Mouse (Mus musculus) heart, postnatal 0 days (tissue): ENCODE measurements around the gene Rab36. TPM values are rescaled to one million over a fixed set of nuclear protein-coding genes. Genes with fewer than 3 reads are reported as not detected.
A peak's percentile ranks its signal among the peaks of the same experiment; 100 is the strongest.

Source experiments
- ATAC-seq: fragments of 200-750 bp; cut with Nextera tagmentation; 2 replicates; pipeline ENCODE4 v1.8.0; 2017; ENCODE audit warnings: low read depth, moderate number of reproducible peaks, moderate library complexity; ENCODE audit not compliant: insufficient read depth
- DNase-seq: peaks from one replicate; pipeline ENCODE4 v3.0.0-alpha.2; 2016; ENCODE audit warnings: low spot score
- H3K27ac ChIP-seq: fragments of 300-500 bp; sonication (generic); 2 replicates; pipeline ENCODE4 v1.5.1; 2014; ENCODE audit warnings: low read depth, mild to moderate bottlenecking
- H3K27me3 ChIP-seq: fragments of 300-500 bp; sonication (generic); 2 replicates; pipeline ENCODE4 v1.6.1; 2014; ENCODE audit warnings: low read length, mixed read lengths; ENCODE audit not compliant: control insufficient read depth, insufficient read depth
- H3K36me3 ChIP-seq: fragments of 300-500 bp; sonication (generic); replicated peaks from 2 replicates; pipeline ENCODE4 v1.6.1; 2014; ENCODE audit warnings: low read length, mixed read lengths; ENCODE audit not compliant: control insufficient read depth, insufficient read depth
- H3K4me1 ChIP-seq: fragments of 300-500 bp; sonication (generic); 2 replicates; pipeline ENCODE4 v1.6.1; 2014; ENCODE audit warnings: antibody characterized with exemption; ENCODE audit not compliant: control insufficient read depth, insufficient read depth
- H3K4me2 ChIP-seq: fragments of 300-500 bp; sonication (generic); 2 replicates; pipeline ENCODE4 v1.6.1; 2014; ENCODE audit warnings: low read depth, mild to moderate bottlenecking, low read length, moderate library complexity
- H3K4me3 ChIP-seq: fragments of 300-500 bp; sonication (generic); 2 replicates; pipeline ENCODE4 v1.5.1; 2014; ENCODE audit warnings: low read depth, low read length
- H3K9ac ChIP-seq: fragments of 300-500 bp; sonication (generic); replicated peaks from 2 replicates; pipeline ENCODE4 v1.6.1; 2014; ENCODE audit warnings: low read depth, low read length, mixed read lengths
- H3K9me3 ChIP-seq: fragments of 300-500 bp; sonication (generic); replicated peaks from 2 replicates; pipeline ENCODE4 v1.6.1; 2016; ENCODE audit warnings: low read length; ENCODE audit not compliant: control insufficient read depth
- CTCF ChIP-seq: IDR thresholded peaks from 2 replicates; pipeline ENCODE4 v1.5.1; 2016; ENCODE audit warnings: antibody characterized with exemption, control low read depth, low read depth
- EP300 ChIP-seq: IDR thresholded peaks from 2 replicates; pipeline ENCODE4 v1.6.1; 2016; ENCODE audit warnings: antibody characterized with exemption, low read depth
- WGBS: fragments of 180-500 bp; shearing (Covaris S2); extraction: QIAGEN DNeasy Blood & Tissue Kit; methylation state at CpG from one replicate; pipeline ENCODE4 v1.1.7; 2014; 5-methylcytosine and 5-hydroxymethylcytosine counted together
- polyA plus RNA-seq: library from polyadenylated mRNA; unstranded; fragments of >200 nt; fragmentation: Nextera tagmentation; extraction: Ambion mirVana; gene quantifications from 2 replicates; pipeline ENCODE4 v1.2.1, GENCODE M21; 2015
- total RNA-seq: library from RNA; depleted of rRNA; stranded (reverse); fragments of >200 nt; gene quantifications from 2 replicates; pipeline ENCODE4 v1.2.3, GENCODE M21; 2014; ENCODE audit warnings: low replicate concordance

Rab36 gene
- total and polyA plus RNA-seq, 2 experiments from 2014 or later: 1.4 to 1.5 TPM

DNA sequence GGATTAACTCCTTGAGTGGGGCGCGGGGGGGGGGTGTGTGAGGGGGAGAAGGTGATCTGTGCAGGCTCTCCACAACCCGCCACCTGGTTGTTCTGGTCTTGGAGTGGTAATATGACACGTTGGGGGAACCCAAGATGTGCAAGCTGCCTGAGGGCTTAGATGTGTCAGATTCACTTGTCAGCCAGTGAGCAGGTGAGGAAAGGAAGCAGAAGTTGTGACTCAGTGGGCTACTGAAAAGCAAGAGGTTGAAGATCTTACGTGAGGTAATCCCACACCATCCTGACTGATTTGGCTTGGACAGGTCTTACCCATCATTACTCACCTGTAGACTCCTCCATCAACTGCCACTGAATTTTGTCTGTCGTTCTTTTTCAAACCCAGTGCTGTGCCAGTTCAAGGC is 25.8 kb downstream of the Rab36 start:
- peaks cover 30% of the 10 kb centered on the region for H3K27me3 ChIP-seq
- no peak overlapping the region for H3K27ac ChIP-seq
- 59% methylated on average over 6 of the region's 6 CpGs for WGBS
- H3K36me3 ChIP-seq: no peaks in the 10 kb centered on the region
- no peak for DNase-seq
- no peak for ATAC-seq
- no peak overlapping the region for H3K9ac ChIP-seq
- no peaks in the 10 kb centered on the region for H3K9me3 ChIP-seq
- H3K4me1 ChIP-seq: peaks cover 27% of the 10 kb centered on the region
- peak overlapping the region; percentile 87; the same call in 1 of the 2 replicates for H3K4me3 ChIP-seq
- H3K4me2 ChIP-seq: peak overlapping the region; percentile 97
- TF ChIP-seq EP300 (no peak), CTCF (no peak)

- no peak for TF ChIP-seq CTCF
- no peak for TF ChIP-seq EP300
- H3K36me3 ChIP-seq: no peaks in the 10 kb centered on the region
- 27% methylated on average over 12 of the region's 12 CpGs for WGBS
- peaks cover 22% of the 10 kb centered on the region for H3K27me3 ChIP-seq
- ATAC-seq (no peak), DNase-seq (peak; percentile 12)
- H3K4me3 ChIP-seq: no peak overlapping the region
- no peak overlapping the region for H3K9ac ChIP-seq
- peak overlapping the region; percentile 27 for H3K4me2 ChIP-seq
- no peak overlapping the region for H3K27ac ChIP-seq
- no peaks in the 10 kb centered on the region for H3K9me3 ChIP-seq
- peaks cover 27% of the 10 kb centered on the region for H3K4me1 ChIP-seq
These were observed 26.6 kb downstream of the Rab36 start for GRCm38 (mm10) chr10:75063301-75063965.

GRCm38 (mm10) chr10:75065691-75066090 is 28.8 kb downstream of the Rab36 start:
- 79% methylated on average over 6 of the region's 6 CpGs for WGBS

DNA sequence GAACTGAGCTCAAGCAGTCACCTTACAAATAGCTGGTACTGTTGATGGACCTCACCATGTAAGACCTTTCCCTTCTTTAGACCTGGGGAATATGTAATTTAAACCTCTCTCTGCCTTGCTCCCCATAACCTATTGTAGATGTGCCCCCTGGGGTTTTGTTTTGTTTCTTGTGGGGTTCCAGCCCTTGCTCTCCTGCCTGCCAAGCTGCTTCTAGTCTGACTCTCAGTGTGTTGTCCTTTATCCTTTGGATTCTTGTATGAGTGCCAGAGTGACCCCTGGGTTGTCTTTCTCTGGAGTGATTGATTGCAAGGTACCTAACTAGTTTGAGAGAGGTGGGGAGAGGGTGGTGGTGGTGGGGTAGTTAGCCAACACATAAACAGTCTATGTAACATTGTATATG is 30.6 kb downstream of the Rab36 start:
- Histone ChIP-seq H3K27ac (no peak overlapping the region), H3K4me1 (peaks cover 9% of the 10 kb centered on the region; the same call in 1 of the 2 replicates), H3K9me3 (no peaks in the 10 kb centered on the region), H3K4me2 (no peak overlapping the region), H3K27me3 (peaks cover 10% of the 10 kb centered on the region), H3K9ac (no peak overlapping the region), H3K36me3 (no peaks in the 10 kb centered on the region), H3K4me3 (no peak overlapping the region)
- ATAC-seq: no peak
- DNase-seq: no peak
- TF ChIP-seq EP300: no peak
- TF ChIP-seq CTCF: no peak

More at GRCm38 (mm10) chr10:75065691-75066090, 28.8 kb downstream of the Rab36 start:
- Histone ChIP-seq H3K27me3 (peaks cover 21% of the 10 kb centered on the region), H3K27ac (no peak overlapping the region), H3K4me2 (no peak overlapping the region), H3K36me3 (no peaks in the 10 kb centered on the region), H3K9ac (no peak overlapping the region), H3K9me3 (no peaks in the 10 kb centered on the region), H3K4me3 (no peak overlapping the region), H3K4me1 (peaks cover 20% of the 10 kb centered on the region)
- no peak for ATAC-seq
- DNase-seq: no peak
- TF ChIP-seq CTCF: no peak
- no peak for TF ChIP-seq EP300

DNA sequence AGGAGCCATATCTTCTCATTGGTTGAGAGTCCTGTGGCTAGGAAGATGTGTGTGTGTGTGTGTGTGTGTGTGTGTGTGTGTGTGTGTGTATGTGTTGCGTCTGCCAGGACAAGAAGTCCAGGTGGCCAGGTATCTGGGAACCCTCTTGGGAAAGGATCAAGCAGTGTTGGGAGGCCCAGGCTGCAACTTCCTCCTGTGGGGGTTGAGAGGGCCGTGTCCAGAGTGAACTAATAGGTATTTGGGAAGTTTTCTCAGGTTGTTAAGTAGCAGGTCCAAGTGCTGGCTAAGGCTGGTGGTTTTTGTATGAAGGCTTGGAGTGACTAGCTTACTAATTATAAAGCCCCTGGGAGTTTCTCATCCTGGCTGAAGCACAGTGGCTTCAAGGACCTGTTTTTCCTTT is 31.2 kb downstream of the Rab36 start:
- Histone ChIP-seq H3K4me3 (no peak overlapping the region), H3K36me3 (no peaks in the 10 kb centered on the region), H3K27ac (no peak overlapping the region), H3K9ac (no peak overlapping the region), H3K4me2 (no peak overlapping the region), H3K27me3 (peaks cover 6% of the 10 kb centered on the region; the same call in 1 of the 2 replicates), H3K4me1 (peaks cover 7% of the 10 kb centered on the region; the same call in 1 of the 2 replicates), H3K9me3 (no peaks in the 10 kb centered on the region)
- no peak for ATAC-seq
- TF ChIP-seq EP300: no peak
- TF ChIP-seq CTCF: no peak
- 47% methylated on average over 2 of the region's 2 CpGs for WGBS
- DNase-seq: no peak
